Mouse (Mus musculus) lung, postnatal 14 days (tissue): ENCODE measurements around the gene Apbb2.
"Not testable (repeated sequence)": the region's sequence is repeated elsewhere in the genome, so short reads cannot be mapped to it uniquely, and the experiment has no call there.

Experiments used
- DNase-seq: peaks from one replicate; pipeline ENCODE4 v3.0.0; 2021

Gene Apbb2

GRCm38 (mm10) chr5:66263398-66263797 is 355.2 kb downstream of the Apbb2 start:
- DNase-seq = peak; percentile 57

- DNase-seq = no peak
Observed at GRCm38 (mm10) chr5:66262475-66262874, 356.1 kb downstream of the Apbb2 start.

GRCm38 (mm10) chr5:66259756-66260448 is 358.7 kb downstream of the Apbb2 start, which contains the start of gene Nsun7:
Gene Nsun7, plus strand, starts transcription at chr5:66259897.
- DNase-seq = peak; percentile 90

GRCm38 (mm10) chr5:66259431-66259755 is 359.2 kb downstream of the Apbb2 start:
- DNase-seq = not testable (repeated sequence)

- no peak for DNase-seq
Observed at GRCm38 (mm10) chr5:66259000-66259399, 359.6 kb downstream of the Apbb2 start.

GRCm38 (mm10) chr5:66255044-66255443 is 363.5 kb downstream of the Apbb2 start:
- no peak for DNase-seq

- no peak for DNase-seq
Observed at GRCm38 (mm10) chr5:66253219-66253618, 365.4 kb downstream of the Apbb2 start.
